Mouse (Mus musculus) liver, embryonic 11.5 days (tissue): ENCODE data around the gene Aven. TPM values are rescaled to one million over a fixed set of nuclear protein-coding genes. Genes with fewer than 3 reads are reported as not detected.
"Not testable (repeated sequence)": the region's sequence is repeated elsewhere in the genome, so short reads cannot be mapped to it uniquely, and the experiment has no call there.

Experiments
- ATAC-seq: fragments of 200-750 bp; cut with Nextera tagmentation; replicated peaks from 2 replicates; pipeline ENCODE4 v1.8.0; 2017; ENCODE audit warnings: moderate number of reproducible peaks, mild to moderate bottlenecking, moderate TSS enrichment, moderate library complexity; ENCODE audit not compliant: low FRiP score
- DNase-seq: peaks from one replicate; pipeline ENCODE4 v3.0.0-alpha.2; 2017; ENCODE audit warnings: low spot score
- H3K27ac ChIP-seq: fragments of 300-500 bp; sonication (generic); 2 replicates; pipeline ENCODE4 v1.5.1; 2014; ENCODE audit warnings: mild to moderate bottlenecking, low read depth, low read length, control low read depth
- H3K27me3 ChIP-seq: fragments of 300-500 bp; sonication (generic); replicated peaks from 2 replicates; pipeline ENCODE4 v1.6.1; 2014; ENCODE audit warnings: low read length, mixed read lengths; ENCODE audit not compliant: control insufficient read depth, insufficient read depth
- H3K36me3 ChIP-seq: fragments of 300-500 bp; sonication (generic); 2 replicates; pipeline ENCODE4 v1.6.1; 2014; ENCODE audit warnings: mild to moderate bottlenecking, low read length, moderate library complexity, mixed read lengths; ENCODE audit not compliant: control insufficient read depth, insufficient read depth
- H3K4me1 ChIP-seq: fragments of 300-500 bp; sonication (generic); replicated peaks from 2 replicates; pipeline ENCODE4 v1.6.1; 2014; ENCODE audit warnings: low read length, mixed read lengths; ENCODE audit not compliant: control insufficient read depth, insufficient read depth
- H3K4me2 ChIP-seq: fragments of 300-500 bp; sonication (generic); 2 replicates; pipeline ENCODE4 v1.6.1; 2014; ENCODE audit warnings: mild to moderate bottlenecking, control low read depth, moderate library complexity
- H3K4me3 ChIP-seq: fragments of 300-500 bp; sonication (generic); 2 replicates; pipeline ENCODE4 v1.5.1; 2014; ENCODE audit warnings: low read depth, low read length, control low read depth
- H3K9ac ChIP-seq: fragments of 300-500 bp; sonication (generic); 2 replicates; pipeline ENCODE4 v1.6.1; 2014; ENCODE audit warnings: low read depth, low read length, control low read depth
- H3K9me3 ChIP-seq: fragments of 300-500 bp; sonication (generic); 2 replicates; pipeline ENCODE4 v1.6.1; 2016; ENCODE audit warnings: low read length, inconsistent platforms, mixed read lengths; ENCODE audit not compliant: control insufficient read depth
- WGBS: fragments of 180-500 bp; shearing (Covaris S2); extraction: QIAGEN DNeasy Blood & Tissue Kit; methylation state at CpG from one replicate; pipeline ENCODE4 v1.1.7; 2014; 5-methylcytosine and 5-hydroxymethylcytosine counted together
- polyA plus RNA-seq: library from polyadenylated mRNA; unstranded; fragments of >200 nt; fragmentation: Nextera tagmentation; extraction: Ambion mirVana; gene quantifications from 2 replicates; pipeline ENCODE4 v1.2.1, GENCODE M21; 2014

The Aven gene
- polyA plus RNA-seq: 13.6 and 14.1 TPM in 2 replicates

DNA sequence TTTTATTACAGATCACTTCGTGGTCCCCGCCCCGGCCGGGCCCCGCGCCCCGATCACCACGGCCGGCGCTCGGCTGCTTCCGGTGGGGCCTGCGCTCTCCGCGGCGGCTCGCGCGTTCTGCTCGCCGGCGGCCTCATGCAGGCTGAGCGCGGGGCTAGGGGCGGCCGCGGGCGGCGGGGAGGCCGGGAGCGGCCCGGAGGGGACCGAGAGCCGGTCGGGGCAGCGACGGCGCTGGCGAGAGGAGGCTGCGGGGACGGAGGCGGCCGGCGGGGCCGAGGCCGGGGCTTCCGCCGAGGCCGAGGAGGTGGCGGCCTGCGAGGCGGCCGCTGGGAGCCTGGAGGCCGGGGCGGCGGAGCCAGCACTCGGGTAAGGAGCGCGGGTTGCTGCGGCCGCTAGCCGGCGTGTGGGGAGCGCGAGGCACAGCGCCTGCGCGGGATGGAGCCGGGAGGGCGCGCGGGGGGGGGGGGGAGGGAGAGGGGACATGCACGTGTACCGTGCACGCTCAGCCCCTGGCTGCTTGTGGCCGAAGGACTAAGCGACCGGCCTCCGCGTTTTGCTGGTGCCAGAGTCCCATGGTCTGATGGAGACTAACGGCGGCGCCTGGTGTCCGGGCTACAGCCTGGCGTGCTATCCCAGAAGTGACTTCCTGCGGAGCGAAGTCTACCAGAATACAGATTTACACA lies at the start of gene Aven:
TSS of gene Aven (plus strand) at position 109 of the 683 bp plus-strand sequence.
- H3K9me3 ChIP-seq: no peaks in the 10 kb centered on the region
- DNase-seq: peak; percentile 86
- H3K4me1 ChIP-seq: peaks cover 12% of the 10 kb centered on the region
- peak within 1 kb of the TSS; percentile 97 for H3K9ac ChIP-seq
- H3K4me2 ChIP-seq: peak within 1 kb of the TSS; percentile 81
- peak within 1 kb of the TSS; percentile 99 for H3K27ac ChIP-seq
- peak; percentile 89 for ATAC-seq
- H3K4me3 ChIP-seq: peak within 1 kb of the TSS; percentile 83
- no peaks in the 10 kb centered on the region for H3K36me3 ChIP-seq
- under 1% methylated on average over 72 of the region's 87 CpGs for WGBS
- H3K27me3 ChIP-seq: no peaks in the 10 kb centered on the region

DNA sequence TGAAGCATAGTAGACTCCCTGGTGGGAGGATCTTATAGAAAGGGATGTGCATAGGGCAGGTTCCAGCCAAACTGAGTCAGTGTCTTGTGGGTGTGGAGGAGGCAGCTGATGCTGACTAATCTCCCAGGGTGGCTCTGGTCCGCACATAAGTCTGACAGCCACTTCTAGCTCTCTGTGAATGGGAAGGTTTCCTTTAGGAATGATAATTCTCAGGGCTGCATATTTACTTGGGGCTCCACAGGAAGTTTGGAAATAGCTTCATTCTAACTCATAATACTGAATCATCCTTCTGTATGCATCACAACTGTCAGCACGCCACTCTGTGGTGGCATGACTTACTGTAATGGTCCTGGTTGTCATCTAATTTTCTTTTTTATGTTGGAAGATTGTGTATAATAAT lies 49.3 kb upstream of the Aven start:
- no peak overlapping the region for H3K9ac ChIP-seq
- H3K27ac ChIP-seq: no peak overlapping the region
- H3K4me2 ChIP-seq: no peak overlapping the region
- no peaks in the 10 kb centered on the region for H3K36me3 ChIP-seq
- H3K4me3 ChIP-seq: no peak overlapping the region
- H3K9me3 ChIP-seq: no peaks in the 10 kb centered on the region
- no peak for ATAC-seq
- H3K4me1 ChIP-seq: no peaks in the 10 kb centered on the region
- no peak for DNase-seq
- no peaks in the 10 kb centered on the region for H3K27me3 ChIP-seq
- 66% methylated on average over 2 of the region's 2 CpGs for WGBS

DNA sequence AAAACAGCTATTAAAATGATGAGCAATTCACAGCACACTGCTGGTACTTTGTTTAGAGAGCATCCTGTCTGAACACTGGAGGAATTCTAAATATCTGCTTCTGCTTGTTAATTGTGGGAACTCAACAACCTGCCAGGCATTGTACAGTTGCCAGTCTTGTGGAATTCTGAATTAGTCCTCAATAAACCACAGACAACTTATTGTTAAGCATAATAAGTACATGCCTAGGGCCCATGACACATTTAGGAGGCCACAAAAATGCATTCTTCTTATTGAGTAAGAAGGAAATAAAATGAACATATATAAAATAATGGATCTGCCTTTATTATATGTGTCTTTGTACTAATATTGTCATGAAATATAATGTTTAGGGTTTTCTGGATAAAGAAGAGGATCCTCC lies 47.3 kb upstream of the Aven start:
- no peaks in the 10 kb centered on the region for H3K27me3 ChIP-seq
- H3K4me1 ChIP-seq: no peaks in the 10 kb centered on the region
- no peaks in the 10 kb centered on the region for H3K36me3 ChIP-seq
- no peak overlapping the region for H3K4me3 ChIP-seq
- DNase-seq: no peak
- no peak for ATAC-seq
- H3K27ac ChIP-seq: no peak overlapping the region
- H3K9ac ChIP-seq: no peak overlapping the region
- no peaks in the 10 kb centered on the region for H3K9me3 ChIP-seq
- H3K4me2 ChIP-seq: no peak overlapping the region

DNA sequence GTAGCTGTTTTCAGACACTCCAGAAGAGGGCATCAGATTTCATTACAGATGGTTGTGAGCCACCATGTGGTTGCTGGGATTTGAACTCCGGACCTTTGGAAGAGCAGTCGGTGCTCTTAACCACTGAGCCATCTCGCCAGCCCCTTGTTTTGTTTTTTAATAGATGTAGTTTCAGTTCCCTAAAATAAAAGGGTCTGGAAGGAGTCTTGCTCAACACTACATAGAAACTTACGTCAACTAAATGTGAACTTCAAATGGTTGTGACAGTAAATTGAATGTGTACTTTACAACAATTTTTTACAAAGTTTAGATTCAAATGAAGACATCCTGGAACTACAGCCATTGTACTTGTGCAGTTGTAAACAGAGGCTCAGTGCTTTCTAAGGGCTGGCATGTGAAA lies 44.7 kb upstream of the Aven start:
- H3K9ac ChIP-seq, ATAC-seq, H3K27me3 ChIP-seq, H3K36me3 ChIP-seq, DNase-seq, H3K4me1 ChIP-seq, H3K4me3 ChIP-seq, H3K9me3 ChIP-seq, H3K4me2 ChIP-seq, H3K27ac ChIP-seq: not testable (repeated sequence)
- WGBS: 69% methylated on average over 4 of the region's 4 CpGs

DNA sequence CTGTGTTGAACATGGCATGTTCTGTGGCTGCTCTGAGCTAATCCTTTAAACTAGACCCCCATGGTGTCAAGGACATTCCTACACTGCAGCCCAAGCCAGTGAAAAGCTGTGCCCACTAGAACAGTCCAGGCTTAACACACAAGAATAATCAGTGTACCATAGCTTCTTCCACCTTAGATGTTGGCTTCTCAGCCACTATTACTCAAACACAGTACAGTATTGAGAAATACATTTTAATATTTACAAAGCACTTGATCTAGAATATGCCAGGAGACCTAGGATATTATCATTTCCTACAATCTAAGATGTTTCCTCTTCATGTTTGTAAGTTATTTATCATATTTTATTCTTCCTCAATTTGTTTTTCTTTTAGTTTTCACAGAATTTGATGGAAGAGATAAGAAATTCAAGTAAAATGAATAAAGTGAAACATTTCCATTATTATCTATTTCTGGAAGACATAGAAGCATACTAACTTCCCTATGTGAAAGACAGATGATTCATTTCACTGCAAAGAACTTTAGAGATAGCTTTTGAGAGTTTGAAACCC lies 44.2 kb upstream of the Aven start:
- Histone ChIP-seq H3K4me1 (no peaks in the 10 kb centered on the region), H3K4me2 (no peak overlapping the region), H3K9ac (no peak overlapping the region), H3K36me3 (no peaks in the 10 kb centered on the region), H3K4me3 (no peak overlapping the region), H3K9me3 (no peaks in the 10 kb centered on the region), H3K27me3 (no peaks in the 10 kb centered on the region), H3K27ac (no peak overlapping the region)
- ATAC-seq: no peak
- no peak for DNase-seq

DNA sequence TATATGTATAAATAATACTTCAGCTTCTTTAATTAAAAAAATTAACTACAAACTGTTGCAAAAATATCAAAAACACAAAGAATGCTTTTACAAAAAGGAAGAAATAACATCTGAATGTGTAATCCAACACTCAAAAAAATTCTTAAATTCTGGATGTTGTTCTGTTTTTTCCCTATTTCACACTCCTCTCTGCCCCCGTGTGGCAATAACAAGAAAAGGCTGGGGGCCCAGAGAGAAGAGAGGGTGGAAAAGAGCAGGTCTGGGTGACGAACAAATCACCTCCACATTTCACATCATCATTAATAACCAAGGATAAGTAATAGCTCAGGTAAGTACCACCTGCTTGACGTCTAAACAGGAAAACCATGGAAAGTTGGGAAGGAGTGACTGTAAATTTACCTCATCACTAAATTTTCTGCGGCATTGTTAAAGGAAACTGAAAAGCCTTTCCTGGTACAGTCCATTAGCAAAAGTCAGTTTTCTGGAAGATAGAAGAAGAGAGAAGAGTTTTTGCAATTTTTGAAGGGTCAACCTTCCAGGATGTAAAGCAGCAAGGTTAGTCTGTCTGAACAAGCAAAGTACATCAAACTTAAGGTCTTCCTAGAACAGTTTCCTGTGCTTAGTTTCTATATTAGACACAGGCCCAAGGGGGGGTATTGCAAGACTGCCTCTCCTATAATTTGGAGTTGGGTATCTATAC lies 43.0 kb upstream of the Aven start:
- ATAC-seq (no peak; the same call in 1 of the 2 replicates), DNase-seq (no peak)
- no peaks in the 10 kb centered on the region; the same call in 1 of the 2 replicates for H3K4me1 ChIP-seq
- no peak overlapping the region for H3K27ac ChIP-seq
- no peak overlapping the region for H3K4me2 ChIP-seq
- H3K36me3 ChIP-seq: no peaks in the 10 kb centered on the region
- WGBS: 37% methylated on average over 4 of the region's 4 CpGs
- no peak overlapping the region for H3K4me3 ChIP-seq
- H3K9ac ChIP-seq: no peak overlapping the region
- H3K27me3 ChIP-seq: no peaks in the 10 kb centered on the region
- H3K9me3 ChIP-seq: no peaks in the 10 kb centered on the region

DNA sequence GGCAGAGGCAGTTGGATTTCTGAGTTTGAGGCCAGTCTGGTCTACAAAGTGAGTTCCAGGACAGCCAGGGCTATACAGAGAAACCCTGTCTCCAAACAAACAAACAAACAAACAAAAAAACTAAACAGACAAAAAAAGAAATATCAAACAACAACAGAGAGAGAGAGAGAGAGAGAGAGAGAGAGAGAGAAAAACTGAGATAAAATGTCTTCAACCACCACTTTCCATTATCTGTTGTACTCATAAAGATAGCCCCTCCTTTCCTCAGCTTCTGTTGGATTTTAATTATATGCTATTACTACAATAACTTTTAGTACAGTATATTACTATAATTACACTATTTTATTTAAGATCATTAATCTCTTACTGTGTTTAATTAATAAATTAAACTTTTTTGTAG lies 40.3 kb upstream of the Aven start:
- H3K27ac ChIP-seq, H3K27me3 ChIP-seq, H3K4me2 ChIP-seq, DNase-seq, H3K9ac ChIP-seq, ATAC-seq, H3K4me3 ChIP-seq, H3K9me3 ChIP-seq, H3K36me3 ChIP-seq, H3K4me1 ChIP-seq: not testable (repeated sequence)

DNA sequence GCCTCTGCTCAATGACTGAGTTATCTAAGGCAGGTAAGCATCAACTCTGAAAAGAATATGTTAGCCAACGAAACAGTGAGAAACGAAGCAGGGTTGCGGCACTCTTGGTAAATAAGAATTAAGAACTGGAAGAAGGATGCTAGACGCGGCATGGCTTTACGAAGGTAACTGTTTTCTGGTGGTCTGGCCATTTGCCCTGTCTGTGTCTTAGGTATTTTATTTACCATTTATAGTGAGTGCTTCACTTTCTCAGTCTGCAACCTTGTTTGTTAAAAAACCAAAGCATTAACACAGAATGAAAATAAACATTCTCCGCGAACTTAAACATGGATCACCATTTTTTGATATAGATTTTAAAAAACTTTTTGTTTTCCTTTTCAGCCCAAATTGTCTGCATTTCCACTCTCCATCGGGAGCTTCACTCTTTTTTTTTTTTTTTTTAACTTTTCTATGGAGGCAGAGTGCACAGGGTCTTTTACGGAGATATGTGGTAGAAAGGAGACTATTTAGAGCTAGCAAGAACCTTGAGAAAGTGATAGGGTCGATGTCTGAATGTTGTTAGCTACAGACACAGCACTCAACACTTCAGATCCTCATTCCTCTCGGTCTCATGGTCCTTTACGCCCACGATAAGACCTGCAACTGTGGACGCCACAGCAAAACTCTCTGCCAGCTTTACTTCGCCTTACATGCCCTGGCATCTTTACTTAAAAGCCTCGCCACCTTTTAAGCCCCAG lies 38.5 kb upstream of the Aven start:
- H3K4me3 ChIP-seq: peak overlapping the region; percentile 74
- peak overlapping the region; percentile 77 for H3K4me2 ChIP-seq

More for the DNA sequence above, 38.5 kb upstream of the Aven start:
- DNase-seq: no peak
- Histone ChIP-seq H3K9me3 (no peaks in the 10 kb centered on the region), H3K9ac (peak overlapping the region; percentile 89), H3K27me3 (no peaks in the 10 kb centered on the region), H3K27ac (peak overlapping the region; percentile 71), H3K36me3 (no peaks in the 10 kb centered on the region), H3K4me1 (no peaks in the 10 kb centered on the region; the same call in 1 of the 2 replicates)
- peak; percentile 55; the same call in 1 of the 2 replicates for ATAC-seq
- 31% methylated on average over 17 of the region's 17 CpGs for WGBS
